Mouse (Mus musculus) cerebellum, adult 11-12 months (tissue): ENCODE measurements around the gene Mettl21a.
"Not testable (repeated sequence)": the region's sequence is repeated elsewhere in the genome, so short reads cannot be mapped to it uniquely, and the experiment has no call there.

Source experiments
- DNase-seq: peaks from one replicate; pipeline ENCODE4 v3.0.0; 2022

The Mettl21a gene

DNA sequence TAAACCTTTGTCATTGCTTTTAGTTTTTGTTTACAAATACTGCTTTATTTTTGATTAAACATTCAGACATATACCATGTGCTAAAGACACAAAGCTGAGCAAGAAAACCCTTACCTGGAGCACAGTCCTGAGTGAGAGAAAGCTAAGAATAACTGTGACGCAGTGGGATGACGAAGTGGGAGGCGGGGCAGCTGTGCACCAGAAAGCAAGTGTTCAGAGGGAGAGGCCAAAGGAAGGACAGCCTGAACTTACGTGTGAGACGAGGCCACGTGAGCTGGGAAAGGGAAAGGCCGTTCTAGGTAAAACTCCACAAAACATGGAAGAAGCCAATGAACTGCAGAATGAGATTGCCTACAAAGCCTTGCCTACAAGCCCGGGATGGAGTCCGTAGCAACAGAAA lies 7.1 kb downstream of the Mettl21a start:
- DNase-seq: no peak

GRCm38 (mm10) chr1:64609145-64609544 lies 7.9 kb downstream of the Mettl21a start:
- no peak for DNase-seq

GRCm38 (mm10) chr1:64603381-64603780 lies 13.7 kb downstream of the Mettl21a start:
- DNase-seq: no peak

DNA sequence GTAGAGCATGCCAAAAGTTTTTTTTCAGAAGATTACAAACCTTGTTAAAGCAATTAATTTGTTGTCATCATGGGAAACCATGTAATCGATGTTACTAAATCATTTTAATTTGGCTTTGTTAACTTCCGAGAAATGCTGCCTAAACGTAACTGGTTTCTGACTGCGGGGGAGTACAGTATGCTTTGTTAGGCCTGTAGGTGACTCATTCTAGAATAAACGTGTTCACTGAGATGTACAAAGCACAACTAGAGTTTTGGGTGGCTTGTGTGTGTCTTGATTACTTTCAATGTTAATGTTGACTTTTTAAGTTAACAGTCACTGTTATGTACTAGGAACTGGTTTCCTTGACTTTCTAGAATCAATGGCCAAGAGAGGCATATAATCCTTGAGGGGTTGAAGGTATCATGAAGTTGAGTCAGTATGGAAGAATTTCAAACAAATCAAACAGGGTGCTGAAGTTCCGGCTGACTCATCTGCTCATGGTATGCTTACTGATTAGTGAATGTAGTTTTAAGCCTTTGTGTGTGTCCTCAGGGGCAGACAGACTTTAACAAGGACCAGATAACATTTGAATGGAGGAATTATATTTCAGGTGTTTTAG lies 15.7 kb downstream of the Mettl21a start:
- DNase-seq: no peak

- DNase-seq: no peak
Observed at GRCm38 (mm10) chr1:64600413-64601077, 16.5 kb downstream of the Mettl21a start.

DNA sequence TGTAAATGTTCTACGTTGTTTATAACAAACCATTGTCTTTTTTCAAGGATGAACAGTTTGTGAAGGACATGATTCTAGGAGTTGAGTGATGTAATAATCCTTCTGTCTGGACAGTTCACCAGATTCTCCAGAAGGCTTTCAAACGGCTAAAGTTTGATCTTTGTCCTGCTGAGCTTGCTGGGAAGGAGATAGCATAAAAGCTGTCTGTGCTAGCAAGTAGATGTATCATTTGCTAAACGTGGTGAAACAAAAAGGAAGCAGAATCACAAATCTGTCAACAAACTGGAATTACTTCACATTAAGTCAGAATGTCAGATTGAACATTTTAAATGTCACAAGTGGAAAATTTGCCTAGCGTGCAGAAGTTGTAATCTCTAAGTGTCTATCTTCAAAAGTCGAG lies 18.1 kb downstream of the Mettl21a start:
- no peak for DNase-seq

DNA sequence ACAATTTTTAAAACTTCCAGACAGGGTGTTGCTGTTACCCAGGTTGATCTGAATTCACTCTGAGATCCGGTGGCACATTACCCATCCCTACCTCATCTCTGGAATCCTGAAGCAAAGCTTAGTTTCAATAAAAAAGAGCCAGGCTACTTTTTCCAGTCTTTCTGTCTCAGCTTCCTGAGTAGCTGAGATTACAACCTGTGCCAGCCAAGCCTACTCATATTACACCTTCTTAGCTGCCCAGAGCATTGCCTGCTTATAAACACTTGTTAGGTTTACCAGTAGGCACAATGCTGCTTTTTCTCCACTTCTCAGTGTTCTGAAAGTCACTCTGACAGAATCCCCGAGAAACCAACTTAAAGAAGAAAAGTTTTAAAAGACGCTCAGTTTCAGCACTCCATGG lies 38.2 kb downstream of the Mettl21a start:
- DNase-seq: no peak

DNA sequence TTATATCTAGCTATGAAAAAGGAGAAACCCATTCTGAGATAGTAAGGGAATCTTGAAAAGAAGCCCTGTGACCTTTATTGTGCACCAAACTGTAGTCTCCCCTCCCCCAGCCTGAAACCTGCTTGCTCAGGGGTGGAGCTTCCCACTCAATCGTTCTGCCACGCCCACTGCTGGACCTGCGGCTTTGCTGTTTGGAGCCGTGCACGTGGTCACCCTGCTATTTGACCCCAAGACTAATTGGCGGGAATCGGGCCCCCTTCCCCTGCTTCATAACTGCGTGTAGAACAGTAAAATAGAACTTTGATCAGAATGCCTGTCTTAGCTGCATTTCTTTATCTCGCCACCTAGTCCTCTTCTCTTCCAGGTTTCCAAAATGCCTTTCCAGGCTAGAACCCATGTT lies 39.1 kb downstream of the Mettl21a start:
- DNase-seq: not testable (repeated sequence)

GRCm38 (mm10) chr1:64576732-64577131 lies 40.3 kb downstream of the Mettl21a start:
- DNase-seq: no peak

DNA sequence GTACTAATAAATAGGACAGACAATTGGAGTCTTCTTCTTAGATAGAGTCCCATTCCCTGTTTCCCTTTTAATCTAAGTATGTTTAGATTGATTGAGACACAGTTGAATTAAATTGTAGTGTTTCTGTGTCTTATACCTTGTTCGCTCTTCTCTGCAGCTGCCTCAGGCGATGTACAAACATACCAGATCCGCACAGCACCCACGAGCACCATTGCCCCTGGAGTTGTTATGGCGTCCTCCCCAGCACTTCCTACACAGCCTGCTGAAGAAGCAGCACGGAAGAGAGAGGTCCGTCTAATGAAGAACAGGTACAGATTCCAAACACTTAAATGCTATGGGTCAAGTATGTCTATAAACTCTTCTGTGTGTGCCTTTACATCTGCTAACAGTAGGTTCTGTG lies 41.0 kb downstream of the Mettl21a start:
- DNase-seq: no peak

DNA sequence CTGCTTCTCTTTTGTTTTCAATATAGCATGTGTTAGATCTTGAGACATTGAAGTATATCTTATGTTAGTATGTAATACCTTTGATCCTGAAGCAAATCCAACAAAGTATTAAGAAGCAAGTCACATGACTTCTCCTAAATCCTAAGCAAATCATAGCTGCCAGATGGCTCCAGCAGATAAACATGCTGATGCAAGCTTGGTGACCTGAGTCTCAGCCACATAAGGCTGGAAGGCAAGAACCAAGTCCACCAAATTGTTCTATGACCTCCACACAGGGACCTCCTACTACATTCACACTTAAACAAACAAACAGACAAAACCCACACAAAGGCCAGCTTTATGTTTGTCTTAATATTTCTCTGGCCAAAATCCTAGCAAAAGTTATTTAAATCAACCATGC lies 48.8 kb downstream of the Mettl21a start:
- DNase-seq: no peak

- DNase-seq: no peak
Observed at GRCm38 (mm10) chr1:64560105-64560504, 56.9 kb downstream of the Mettl21a start.
